Mouse (Mus musculus) heart, postnatal 0 days (tissue): ENCODE measurements around the gene Csnk1g2. TPM values are rescaled to one million over a fixed set of nuclear protein-coding genes. Genes with fewer than 3 reads are reported as not detected.

Source experiments
- ATAC-seq: fragments of 200-750 bp; cut with Nextera tagmentation; 2 replicates; pipeline ENCODE4 v1.8.0; 2017; ENCODE audit warnings: low read depth, moderate number of reproducible peaks, moderate library complexity; ENCODE audit not compliant: insufficient read depth
- DNase-seq: peaks from one replicate; pipeline ENCODE4 v3.0.0-alpha.2; 2016; ENCODE audit warnings: low spot score
- H3K27ac ChIP-seq: fragments of 300-500 bp; sonication (generic); 2 replicates; pipeline ENCODE4 v1.5.1; 2014; ENCODE audit warnings: low read depth, mild to moderate bottlenecking
- H3K27me3 ChIP-seq: fragments of 300-500 bp; sonication (generic); 2 replicates; pipeline ENCODE4 v1.6.1; 2014; ENCODE audit warnings: low read length, mixed read lengths; ENCODE audit not compliant: control insufficient read depth, insufficient read depth
- H3K36me3 ChIP-seq: fragments of 300-500 bp; sonication (generic); replicated peaks from 2 replicates; pipeline ENCODE4 v1.6.1; 2014; ENCODE audit warnings: low read length, mixed read lengths; ENCODE audit not compliant: control insufficient read depth, insufficient read depth
- H3K4me1 ChIP-seq: fragments of 300-500 bp; sonication (generic); 2 replicates; pipeline ENCODE4 v1.6.1; 2014; ENCODE audit warnings: antibody characterized with exemption; ENCODE audit not compliant: control insufficient read depth, insufficient read depth
- H3K4me2 ChIP-seq: fragments of 300-500 bp; sonication (generic); 2 replicates; pipeline ENCODE4 v1.6.1; 2014; ENCODE audit warnings: low read depth, mild to moderate bottlenecking, low read length, moderate library complexity
- H3K4me3 ChIP-seq: fragments of 300-500 bp; sonication (generic); 2 replicates; pipeline ENCODE4 v1.5.1; 2014; ENCODE audit warnings: low read depth, low read length
- H3K9ac ChIP-seq: fragments of 300-500 bp; sonication (generic); replicated peaks from 2 replicates; pipeline ENCODE4 v1.6.1; 2014; ENCODE audit warnings: low read depth, low read length, mixed read lengths
- H3K9me3 ChIP-seq: fragments of 300-500 bp; sonication (generic); replicated peaks from 2 replicates; pipeline ENCODE4 v1.6.1; 2016; ENCODE audit warnings: low read length; ENCODE audit not compliant: control insufficient read depth
- CTCF ChIP-seq: IDR thresholded peaks from 2 replicates; pipeline ENCODE4 v1.5.1; 2016; ENCODE audit warnings: antibody characterized with exemption, control low read depth, low read depth
- EP300 ChIP-seq: IDR thresholded peaks from 2 replicates; pipeline ENCODE4 v1.6.1; 2016; ENCODE audit warnings: antibody characterized with exemption, low read depth
- WGBS: fragments of 180-500 bp; shearing (Covaris S2); extraction: QIAGEN DNeasy Blood & Tissue Kit; methylation state at CpG from one replicate; pipeline ENCODE4 v1.1.7; 2014; 5-methylcytosine and 5-hydroxymethylcytosine counted together
- polyA plus RNA-seq: library from polyadenylated mRNA; unstranded; fragments of >200 nt; fragmentation: Nextera tagmentation; extraction: Ambion mirVana; gene quantifications from 2 replicates; pipeline ENCODE4 v1.2.1, GENCODE M21; 2015
- total RNA-seq: library from RNA; depleted of rRNA; stranded (reverse); fragments of >200 nt; gene quantifications from 2 replicates; pipeline ENCODE4 v1.2.3, GENCODE M21; 2014; ENCODE audit warnings: low replicate concordance

Csnk1g2 gene
- total and polyA plus RNA-seq, 2 experiments from 2014 or later: 75.6 to 141 TPM

GRCm38 (mm10) chr10:80610116-80610785 lies 12.4 kb upstream of the Csnk1g2 start:
- Histone ChIP-seq H3K9ac (no peak overlapping the region), H3K4me2 (no peak overlapping the region), H3K27me3 (no peaks in the 10 kb centered on the region), H3K9me3 (no peaks in the 10 kb centered on the region), H3K4me3 (no peak overlapping the region), H3K36me3 (peaks cover 61% of the 10 kb centered on the region), H3K4me1 (no peaks in the 10 kb centered on the region), H3K27ac (no peak overlapping the region)
- ATAC-seq (no peak), DNase-seq (no peak)
- no peak for TF ChIP-seq CTCF
- no peak for TF ChIP-seq EP300
- WGBS: 84% methylated on average over 9 of the region's 9 CpGs

GRCm38 (mm10) chr10:80611024-80611423 lies 11.6 kb upstream of the Csnk1g2 start:
- peaks cover 64% of the 10 kb centered on the region for H3K36me3 ChIP-seq
- H3K4me1 ChIP-seq: no peaks in the 10 kb centered on the region
- H3K4me2 ChIP-seq: no peak overlapping the region
- H3K9ac ChIP-seq: no peak overlapping the region
- no peaks in the 10 kb centered on the region for H3K27me3 ChIP-seq
- 54% methylated on average over 4 of the region's 4 CpGs for WGBS
- H3K27ac ChIP-seq: no peak overlapping the region
- DNase-seq (peak; percentile 45), ATAC-seq (no peak)
- H3K4me3 ChIP-seq: no peak overlapping the region
- TF ChIP-seq EP300: no peak
- peak; percentile 74 for TF ChIP-seq CTCF
- H3K9me3 ChIP-seq: no peaks in the 10 kb centered on the region

- no peak for ATAC-seq
- no peak for DNase-seq
- Histone ChIP-seq H3K9me3 (no peaks in the 10 kb centered on the region), H3K4me2 (no peak overlapping the region), H3K9ac (no peak overlapping the region), H3K4me1 (no peaks in the 10 kb centered on the region), H3K4me3 (no peak overlapping the region), H3K27me3 (no peaks in the 10 kb centered on the region), H3K36me3 (peaks cover 57% of the 10 kb centered on the region), H3K27ac (no peak overlapping the region)
- WGBS: 94% methylated on average over 3 of the region's 3 CpGs
- TF ChIP-seq CTCF (no peak), EP300 (no peak)
These were observed 10.7 kb upstream of the Csnk1g2 start for GRCm38 (mm10) chr10:80611905-80612304.

- H3K4me3 ChIP-seq: no peak overlapping the region
- TF ChIP-seq EP300 (no peak), CTCF (no peak)
- ATAC-seq (no peak), DNase-seq (no peak)
- WGBS: 78% methylated on average over 3 of the region's 3 CpGs
- no peak overlapping the region for H3K4me2 ChIP-seq
- H3K9ac ChIP-seq: no peak overlapping the region
- peaks cover 3% of the 10 kb centered on the region; the same call in 1 of the 2 replicates for H3K4me1 ChIP-seq
- no peaks in the 10 kb centered on the region for H3K9me3 ChIP-seq
- H3K27me3 ChIP-seq: no peaks in the 10 kb centered on the region
- H3K36me3 ChIP-seq: peaks cover 38% of the 10 kb centered on the region
- no peak overlapping the region for H3K27ac ChIP-seq
These were observed 8.8 kb upstream of the Csnk1g2 start for GRCm38 (mm10) chr10:80613821-80614220.

- DNase-seq: no peak
- Histone ChIP-seq H3K4me3 (no peak overlapping the region), H3K4me1 (peaks cover 3% of the 10 kb centered on the region; the same call in 1 of the 2 replicates), H3K27me3 (no peaks in the 10 kb centered on the region), H3K9me3 (no peaks in the 10 kb centered on the region), H3K9ac (no peak overlapping the region), H3K4me2 (no peak overlapping the region), H3K36me3 (peaks cover 33% of the 10 kb centered on the region), H3K27ac (no peak overlapping the region)
- WGBS: 85% methylated on average over 6 of the region's 6 CpGs
- ATAC-seq: no peak
- TF ChIP-seq CTCF (no peak), EP300 (no peak)
These were observed 8.3 kb upstream of the Csnk1g2 start for GRCm38 (mm10) chr10:80614351-80614750.

- Histone ChIP-seq H3K4me1 (peaks cover 8% of the 10 kb centered on the region; the same call in 1 of the 2 replicates), H3K27me3 (no peaks in the 10 kb centered on the region), H3K9me3 (no peaks in the 10 kb centered on the region), H3K27ac (peak overlapping the region; percentile 39), H3K9ac (no peak overlapping the region), H3K36me3 (peaks cover 23% of the 10 kb centered on the region), H3K4me3 (no peak overlapping the region), H3K4me2 (no peak overlapping the region)
- 30% methylated on average over 9 of the region's 9 CpGs for WGBS
- no peak for ATAC-seq
- TF ChIP-seq CTCF (no peak), EP300 (0 out of 2 replicates have a peak, but pooled peaks have one; percentile 35)
- peak; percentile 50 for DNase-seq
These were observed 4.5 kb upstream of the Csnk1g2 start for GRCm38 (mm10) chr10:80618181-80618580.
